8 mouse cellular contexts compared by ENCODE assay signal in genomic region chr15:78845867-78846266, GRCm38 (mm10). TPM values are rescaled to one million over a fixed set of nuclear protein-coding genes. Genes with fewer than 3 reads are reported as not detected.
DNase-seq lines count a peak whose midpoint lies in the region; ATAC-seq and TF ChIP-seq lines count a peak whose summit lies in the region.

No protein-coding gene starts in this region.

- no peak for DNase-seq in gastrocnemius, adult 2 months
- no peak for DNase-seq in gastrocnemius, postnatal 14 days
- peak; percentile 65 for DNase-seq in 3134 (ENCODE audit: extremely low read depth, insufficient read length, low spot score)
- no peak for DNase-seq in liver, embryonic 14.5 days (ENCODE audit: low read depth in 3 of 3, low spot score in 3 of 3)
- no peak for DNase-seq in thymus, postnatal 25 days
- no peak for DNase-seq in gastrocnemius, postnatal 4 days (ENCODE audit: low spot score in 2 of 2)

- peak overlapping the region; percentile 98 for H3K27ac ChIP-seq in gastrocnemius, adult 2 months
- H3K27ac ChIP-seq in heart, embryonic 14.5 days (replicated peaks in 1 of 2; ENCODE audit: control insufficient read depth in 1 of 2, insufficient read depth in 1 of 2, low read depth in 2 of 2, low read length in 2 of 2): peak overlapping the region; percentile 46 to 96; a peak in 3 of 4 replicates
- H3K27ac ChIP-seq in liver, embryonic 14.5 days: no peak overlapping the region

- H3K27me3 ChIP-seq in heart, embryonic 14.5 days (ENCODE audit: control insufficient read depth, insufficient read depth, low read length): no peaks in the 10 kb centered on the region
- peaks cover 44% of the 10 kb centered on the region for H3K27me3 ChIP-seq in liver, embryonic 14.5 days (ENCODE audit: control insufficient read depth, insufficient read depth, low read length)

- TF ChIP-seq EP300 in liver, embryonic 14.5 days (IDR thresholded peaks at IDR 0.05; ENCODE audit: low read depth): no peak

- H3K4me1 ChIP-seq in heart, embryonic 14.5 days (ENCODE audit: control insufficient read depth in 2 of 2, insufficient read depth in 2 of 2, low read length in 2 of 2): peaks cover 26 to 43% of the 10 kb centered on the region in 2 experiments
- peaks cover 4 to 5% of the 10 kb centered on the region in 2 experiments for H3K4me1 ChIP-seq in liver, embryonic 14.5 days (replicated peaks; ENCODE audit: control insufficient read depth in 2 of 2, insufficient read depth in 2 of 2, low read length in 1 of 2)

- ATAC-seq in heart, embryonic 14.5 days (ENCODE audit: insufficient number of reproducible peaks, insufficient read depth, low FRiP score, low read depth): no peak
- ATAC-seq in liver, embryonic 14.5 days (ENCODE audit: insufficient read depth): no peak
- no peak for ATAC-seq in CD4-positive, CD25-positive, alpha-beta regulatory T cell, adult 4 months

- H3K4me3 ChIP-seq in gastrocnemius, adult 2 months: peak overlapping the region; percentile 87
- peak overlapping the region in 1 of 2 experiments; percentile 74; a peak in 1 of 4 replicates for H3K4me3 ChIP-seq in heart, embryonic 14.5 days (ENCODE audit: control insufficient read depth in 1 of 2, insufficient read depth in 1 of 2, low read depth in 1 of 2, low read length in 2 of 2)
- no peak overlapping the region for H3K4me3 ChIP-seq in liver, embryonic 14.5 days (ENCODE audit: insufficient read depth in 1 of 2, low read depth in 2 of 2, low read length in 2 of 2)

- no peak for TF ChIP-seq CTCF in gastrocnemius, adult 2 months (IDR thresholded peaks at IDR 0.05)
- TF ChIP-seq CTCF in liver, embryonic 14.5 days (IDR thresholded peaks at IDR 0.05; ENCODE audit: low read depth): no peak

- H3K36me3 ChIP-seq in heart, embryonic 14.5 days (ENCODE audit: control insufficient read depth, insufficient read depth, low read length): peaks cover 39% of the 10 kb centered on the region
- no peaks in the 10 kb centered on the region for H3K36me3 ChIP-seq in liver, embryonic 14.5 days (replicated peaks; ENCODE audit: control insufficient read depth, insufficient read depth, low read depth)

- H3K4me2 ChIP-seq in heart, embryonic 14.5 days (ENCODE audit: low read length): peak overlapping the region; percentile 89
- H3K4me2 ChIP-seq in liver, embryonic 14.5 days (ENCODE audit: low read depth): peak overlapping the region; percentile 26; the same call in 1 of the 2 replicates

- H3K9ac ChIP-seq in heart, embryonic 14.5 days (ENCODE audit: low read length): peak overlapping the region; percentile 93
- H3K9ac ChIP-seq in liver, embryonic 14.5 days (replicated peaks): no peak overlapping the region

- 72% methylated on average over 8 of the region's 8 CpGs for WGBS in heart, embryonic 14.5 days
- 55% methylated on average over 8 of the region's 8 CpGs for WGBS in liver, embryonic 14.5 days (ENCODE audit: insufficient replicate concordance)

- intact Hi-C loops in gastrocnemius, adult 2 months (cut with DNase I): no loop called here
- intact Hi-C loops in gastrocnemius, postnatal 14 days (cut with DNase I; ENCODE audit: low total_unique reads): no loop called here

- no peaks in the 10 kb centered on the region for H3K9me3 ChIP-seq in heart, embryonic 14.5 days (ENCODE audit: control insufficient read depth, low read length)
- H3K9me3 ChIP-seq in liver, embryonic 14.5 days (ENCODE audit: control insufficient read depth, low read length): no peaks in the 10 kb centered on the region

RNA-seq across cellular contexts. Expression of gene Cdc42ep1, which starts 3.4 kb away (rescaled TPM):
- 1 to 10 TPM; 8.5 to 10.0 TPM for total RNA-seq in gastrocnemius, adult 2 months (2021)
- total RNA-seq in gastrocnemius, postnatal 14 days (2021): 10 to 100 TPM; 22.7 to 23.6 TPM
- 29.0 and 30.1 TPM in 2 replicates for polyA plus RNA-seq in heart, embryonic 14.5 days (2014; fragmentation: Nextera tagmentation; extraction: Ambion mirVana)
- 8.1 and 10.1 TPM in 2 replicates for polyA plus RNA-seq in liver, embryonic 14.5 days (2012; rRNA removed)
- 7.8 and 8.6 TPM in 2 replicates for polyA plus RNA-seq in liver, embryonic 14.5 days (2014; fragmentation: Nextera tagmentation; extraction: Ambion mirVana)
- not detected for polyA plus RNA-seq in CD4-positive, CD25-positive, alpha-beta regulatory T cell, adult 4 months (2017; shearing (Covaris generic))
- total RNA-seq in gastrocnemius, postnatal 4 days (2021): 10 to 100 TPM; 43.2 to 47.6 TPM

RNA-seq across cellular contexts. Expression of gene Lgals2, which starts 9.5 kb away (rescaled TPM):
- total RNA-seq in gastrocnemius, adult 2 months (2021): not detected
- total RNA-seq in gastrocnemius, postnatal 14 days (2021): not detected
- not detected in 2 replicates for polyA plus RNA-seq in heart, embryonic 14.5 days (2014; fragmentation: Nextera tagmentation; extraction: Ambion mirVana)
- polyA plus RNA-seq in liver, embryonic 14.5 days (2012; rRNA removed): 8.7 and 9.8 TPM in 2 replicates
- 14.0 and 15.0 TPM in 2 replicates for polyA plus RNA-seq in liver, embryonic 14.5 days (2014; fragmentation: Nextera tagmentation; extraction: Ambion mirVana)
- polyA plus RNA-seq in CD4-positive, CD25-positive, alpha-beta regulatory T cell, adult 4 months (2017; shearing (Covaris generic)): not detected
- not detected for total RNA-seq in gastrocnemius, postnatal 4 days (2021)

RNA-seq across cellular contexts. Expression of gene Gga1, which starts 31.1 kb away (rescaled TPM):
- total RNA-seq in gastrocnemius, adult 2 months (2021): 10 to 100 TPM; 43.1 to 45.7 TPM
- total RNA-seq in gastrocnemius, postnatal 14 days (2021): 10 to 100 TPM; 28.0 to 28.2 TPM
- 30.7 and 33.2 TPM in 2 replicates for polyA plus RNA-seq in heart, embryonic 14.5 days (2014; fragmentation: Nextera tagmentation; extraction: Ambion mirVana)
- 16.6 and 19.1 TPM in 2 replicates for polyA plus RNA-seq in liver, embryonic 14.5 days (2012; rRNA removed)
- 13.6 and 15.6 TPM in 2 replicates for polyA plus RNA-seq in liver, embryonic 14.5 days (2014; fragmentation: Nextera tagmentation; extraction: Ambion mirVana)
- 10 to 100 TPM; 14.3 to 17.1 TPM for polyA plus RNA-seq in CD4-positive, CD25-positive, alpha-beta regulatory T cell, adult 4 months (2017; shearing (Covaris generic))
- total RNA-seq in gastrocnemius, postnatal 4 days (2021): 10 to 100 TPM; 36.8 to 40.9 TPM

RNA-seq across cellular contexts. Expression of gene Card10, which starts 43.0 kb away (rescaled TPM):
- total RNA-seq in gastrocnemius, adult 2 months (2021): 1 to 10 TPM; 6.1 to 6.8 TPM
- total RNA-seq in gastrocnemius, postnatal 14 days (2021): 1 to 10 TPM; 9.6 to 9.7 TPM
- polyA plus RNA-seq in heart, embryonic 14.5 days (2014; fragmentation: Nextera tagmentation; extraction: Ambion mirVana): 6.5 and 7.1 TPM in 2 replicates
- 2.2 and 2.5 TPM in 2 replicates for polyA plus RNA-seq in liver, embryonic 14.5 days (2012; rRNA removed)
- polyA plus RNA-seq in liver, embryonic 14.5 days (2014; fragmentation: Nextera tagmentation; extraction: Ambion mirVana): 1.1 and 1.3 TPM in 2 replicates
- not detected for polyA plus RNA-seq in CD4-positive, CD25-positive, alpha-beta regulatory T cell, adult 4 months (2017; shearing (Covaris generic))
- total RNA-seq in gastrocnemius, postnatal 4 days (2021): 10 to 100 TPM; 12.6 to 13.3 TPM

RNA-seq across cellular contexts. Expression of gene Gm49510, which starts 53.6 kb away (rescaled TPM):
- under 1 TPM in 1 of 2 experiments, not detected in 1; 0.13 TPM for total RNA-seq in gastrocnemius, adult 2 months (2021)
- total RNA-seq in gastrocnemius, postnatal 14 days (2021): not detected
- 0.16 TPM in 1 of 2 replicates, not detected in the other for polyA plus RNA-seq in heart, embryonic 14.5 days (2014; fragmentation: Nextera tagmentation; extraction: Ambion mirVana)
- 0.03 and 0.17 TPM in 2 replicates for polyA plus RNA-seq in liver, embryonic 14.5 days (2012; rRNA removed)
- polyA plus RNA-seq in liver, embryonic 14.5 days (2014; fragmentation: Nextera tagmentation; extraction: Ambion mirVana): 0.10 and 0.13 TPM in 2 replicates
- polyA plus RNA-seq in CD4-positive, CD25-positive, alpha-beta regulatory T cell, adult 4 months (2017; shearing (Covaris generic)): not detected
- not detected for total RNA-seq in gastrocnemius, postnatal 4 days (2021)
